Mouse (Mus musculus) cerebellum, postnatal 14 days (tissue): ENCODE data around the gene Ctsf.
A peak's percentile ranks its signal among the peaks of the same experiment; 100 is the strongest.

Experiments used
- DNase-seq, 2 experiments: peaks; one replicate each; pipeline ENCODE4 v3.0.0; 2021; ENCODE audit warnings: mixed read lengths in 2 of 2

The Ctsf gene

DNA sequence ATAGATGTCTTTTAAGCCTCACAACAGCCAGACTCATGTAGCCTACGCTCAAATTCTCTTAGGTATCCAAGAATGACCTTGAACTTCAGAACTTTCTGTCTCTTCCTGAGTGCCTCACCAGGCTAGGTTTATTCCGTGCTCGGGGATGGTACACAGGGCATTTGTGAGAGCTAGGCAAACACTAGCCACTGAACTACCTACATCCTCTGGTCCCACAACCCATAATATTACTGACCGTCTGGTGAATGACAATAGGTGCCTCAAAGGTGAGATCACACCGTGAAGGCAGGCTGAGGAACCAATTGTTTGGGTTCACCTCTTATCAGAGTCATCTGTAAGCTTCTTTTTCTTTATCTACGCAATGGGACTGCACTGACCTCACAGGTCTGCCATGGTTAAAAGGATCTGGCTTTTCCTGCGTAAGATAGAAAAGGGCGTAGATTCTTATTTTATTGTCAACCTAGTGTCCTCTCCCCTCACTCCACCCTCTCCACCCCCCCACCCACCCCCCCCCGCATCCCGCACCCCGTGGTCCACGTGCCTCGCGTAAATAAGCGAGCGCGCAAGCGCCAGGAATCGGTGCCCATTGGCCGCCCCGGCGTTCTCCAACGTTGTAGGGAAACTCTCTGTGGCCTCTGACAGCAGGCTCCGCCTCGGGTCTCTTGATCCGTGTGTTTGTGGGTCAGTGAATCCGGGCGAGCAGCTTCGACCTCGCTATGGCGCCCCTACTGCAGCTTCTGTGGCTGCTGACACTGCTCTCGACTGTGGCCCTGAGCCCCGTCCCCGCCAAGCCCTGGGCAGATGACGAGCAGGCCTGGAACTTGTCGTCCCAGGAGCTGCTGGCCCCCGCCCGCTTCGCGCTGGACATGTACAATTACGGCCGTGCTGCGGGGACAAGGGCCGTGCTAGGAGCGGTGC lies at the start of gene Ctsf:
Gene Ctsf (plus strand): TSS at position 579 of the 918 bp plus-strand sequence.
- DNase-seq, result peak; percentile 94 to 95

- no peak for DNase-seq
Measured at GRCm38 (mm10) chr19:4810309-4810708, 44.6 kb upstream of the Ctsf start.

DNA sequence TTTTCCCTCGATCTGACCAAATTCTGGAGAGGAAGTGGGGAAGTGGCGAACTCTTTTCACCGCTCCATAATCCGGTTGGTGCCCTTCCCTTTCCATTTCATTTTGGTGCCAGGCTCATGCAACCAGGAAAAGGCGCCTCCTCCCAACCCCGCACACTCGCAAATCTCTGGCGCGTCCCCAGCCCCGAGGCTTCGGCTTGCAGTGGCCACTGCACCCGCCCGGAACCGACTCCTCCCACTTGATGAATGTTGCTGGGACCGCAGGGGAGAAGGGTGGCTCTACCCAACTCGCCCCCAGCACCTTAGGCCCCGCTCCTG lies 44.2 kb upstream of the Ctsf start:
- peak in 1 of 2 experiments; percentile 87 for DNase-seq

DNA sequence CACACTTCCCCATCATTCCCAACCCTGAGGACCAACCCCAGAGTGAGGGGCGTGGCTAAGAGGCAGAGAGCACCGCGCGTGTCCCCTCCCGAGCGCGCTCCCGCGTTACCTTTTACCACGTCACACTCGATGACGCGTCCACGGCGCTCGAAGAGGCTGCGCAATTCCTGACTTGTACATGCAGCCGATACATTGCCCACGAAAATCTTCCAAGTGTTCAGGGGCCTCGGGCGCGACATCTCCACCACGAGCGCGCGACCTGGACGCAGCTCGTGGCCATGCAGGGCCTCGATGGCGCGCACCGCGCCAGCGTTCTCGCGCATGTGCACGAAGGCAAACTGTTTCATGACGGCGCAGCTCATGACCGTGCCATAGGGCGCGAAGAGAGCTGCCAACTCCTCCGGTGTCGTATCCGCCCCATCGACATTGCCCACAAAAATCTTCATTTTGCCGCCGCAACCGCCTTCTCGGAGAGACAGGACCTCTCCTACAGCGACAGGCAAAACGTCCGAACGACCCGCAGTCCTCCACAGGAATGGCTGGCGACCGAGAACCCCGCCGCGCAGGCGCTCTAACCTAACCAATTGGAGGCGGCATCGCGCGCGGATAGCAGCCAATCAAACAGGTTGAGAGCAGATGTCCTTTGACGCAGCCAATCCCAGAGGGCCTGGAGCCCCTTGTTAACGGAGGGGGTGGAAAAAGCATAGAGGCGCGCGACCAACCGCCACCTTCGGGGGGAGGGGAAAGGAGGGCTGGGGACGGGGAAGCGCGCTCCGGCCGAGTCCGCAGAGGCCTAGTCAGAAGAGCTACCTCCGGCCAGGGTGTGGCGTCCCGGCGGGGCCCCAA lies 43.6 kb upstream of the Ctsf start, which contains the start of the genes Gm21992 and Rbm14:
Gene Gm21992 (minus strand): TSS at position 550 of the 846 bp plus-strand sequence.
Gene Rbm14 (minus strand): TSS at position 572 of the 846 bp plus-strand sequence.
- peak; percentile 99 for DNase-seq

GRCm38 (mm10) chr19:4811909-4812242 lies 43.1 kb upstream of the Ctsf start:
- no peak for DNase-seq

DNA sequence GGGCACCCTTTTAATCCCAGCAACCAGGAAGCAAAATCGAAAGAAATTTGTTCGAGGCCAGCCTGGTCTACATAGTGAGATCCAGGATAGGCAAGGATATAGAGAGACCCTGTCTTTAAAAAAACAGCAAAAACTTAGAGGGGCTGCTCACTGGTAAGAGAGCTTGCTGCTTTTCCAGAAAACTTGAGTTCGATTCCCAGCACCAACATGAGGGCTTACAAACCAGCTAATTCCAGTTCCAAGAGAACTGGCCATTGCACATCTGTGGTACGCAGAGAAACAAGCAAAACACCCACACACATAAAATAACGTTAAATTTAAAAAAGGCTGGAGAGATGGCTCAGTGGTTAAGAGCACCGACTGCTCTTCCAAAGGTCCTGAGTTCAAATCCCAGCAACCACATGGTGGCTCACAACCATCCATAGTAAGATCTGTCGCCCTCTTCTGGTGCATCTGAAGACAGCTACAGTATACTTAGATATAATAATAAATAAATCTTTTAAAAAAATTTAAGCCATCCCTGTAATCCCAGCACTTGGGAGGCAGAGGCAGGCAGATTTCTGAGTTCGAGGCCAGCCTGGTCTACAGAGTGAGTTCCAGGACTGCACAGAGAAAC lies 42.5 kb upstream of the Ctsf start:
- peak in 1 of 2 experiments; percentile 21 for DNase-seq

DNA sequence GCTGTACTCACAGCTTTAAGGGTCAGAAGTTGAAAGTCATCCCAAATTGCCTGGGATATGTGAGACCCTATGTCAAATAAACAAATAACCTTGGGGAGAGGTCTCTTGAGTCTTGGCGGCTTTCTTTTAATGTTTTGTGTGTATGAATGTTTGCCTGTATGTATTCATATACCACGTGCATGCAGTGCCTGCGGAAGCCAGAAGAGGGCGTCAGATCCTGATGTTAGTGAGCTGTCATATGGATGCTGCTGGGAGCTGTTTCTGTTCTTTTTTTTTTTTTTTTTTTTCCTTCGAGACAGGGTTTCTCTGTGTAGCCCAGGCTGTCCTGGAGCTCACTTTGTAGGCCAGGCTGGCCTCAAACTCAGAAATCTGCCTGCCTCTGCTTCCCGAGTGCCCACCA lies 41.9 kb upstream of the Ctsf start:
- peak; percentile 46 to 76 for DNase-seq

- no peak for DNase-seq
Measured at GRCm38 (mm10) chr19:4817182-4817835, 37.6 kb upstream of the Ctsf start.

DNA sequence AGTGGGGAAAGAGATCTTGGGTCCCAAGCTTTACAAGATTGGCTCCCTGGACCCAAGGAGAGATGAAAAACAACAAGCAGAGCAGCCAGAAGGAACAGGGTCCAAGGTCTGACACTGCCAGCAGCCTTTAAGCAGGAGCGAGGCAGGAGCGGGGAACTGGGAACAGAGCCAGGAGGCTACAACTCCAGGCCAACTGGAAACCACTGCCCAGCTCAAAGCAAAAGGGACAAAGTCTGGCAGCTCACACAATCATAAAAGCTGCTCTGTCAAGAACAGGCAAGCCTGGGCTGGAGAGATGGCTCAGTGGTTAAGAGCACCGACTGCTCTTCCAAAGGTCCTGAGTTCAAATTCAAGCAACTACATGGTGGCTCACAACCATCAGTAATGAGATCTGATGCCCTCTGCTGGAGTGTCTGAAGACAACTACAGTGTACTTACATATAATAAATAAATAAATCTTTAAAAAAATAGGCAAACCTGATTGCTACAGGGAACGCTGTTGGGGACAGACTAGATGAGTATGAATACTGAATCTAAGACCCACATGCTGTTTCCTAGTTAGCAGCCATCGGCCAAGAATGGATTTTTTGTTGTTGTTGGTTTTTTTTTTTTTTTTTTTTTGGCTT lies 34.1 kb upstream of the Ctsf start:
- peak; percentile 85 to 87 for DNase-seq

- DNase-seq, result no peak
Measured at GRCm38 (mm10) chr19:4828444-4829114, 26.4 kb upstream of the Ctsf start.

DNA sequence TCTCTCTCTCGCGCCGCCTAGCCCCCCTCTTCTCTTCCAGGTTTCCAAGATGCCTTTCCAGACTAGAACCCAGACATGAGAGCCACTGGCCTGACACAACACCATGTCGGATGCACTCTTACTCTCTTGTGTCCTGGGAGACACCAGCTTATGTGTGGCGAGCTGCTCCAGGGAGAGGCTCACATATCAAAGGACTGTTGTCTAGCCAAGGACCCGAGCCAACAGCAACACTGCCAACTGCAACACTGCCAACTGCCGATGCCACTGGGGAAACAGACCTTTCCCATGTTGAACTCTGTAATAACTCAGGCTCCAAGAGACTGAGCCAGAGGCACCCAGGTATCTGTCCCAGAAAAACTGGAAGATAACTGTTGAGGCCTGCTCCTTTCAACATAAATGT lies 25.8 kb upstream of the Ctsf start:
- DNase-seq, result peak; percentile 93 to 94

DNA sequence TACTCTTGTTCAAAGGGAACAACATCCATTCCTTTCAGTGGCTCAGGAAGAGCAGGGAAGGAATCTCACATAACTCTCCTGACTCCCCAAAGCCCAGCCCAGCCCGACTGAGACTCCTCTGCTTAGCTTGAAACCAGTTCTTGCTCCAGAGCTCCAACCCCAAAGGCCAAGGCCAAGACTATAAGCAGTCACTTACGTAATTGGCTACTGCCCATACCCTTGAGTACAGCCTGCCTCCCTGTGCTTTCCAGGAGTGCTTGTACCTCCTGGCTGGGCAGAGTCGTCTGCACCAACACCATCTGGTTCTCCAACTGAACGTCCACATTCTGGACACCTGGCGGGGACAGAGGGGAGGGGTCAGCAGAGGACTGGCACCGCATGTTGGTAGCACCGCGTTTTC lies 21.0 kb upstream of the Ctsf start:
- DNase-seq, result no peak

- peak in 1 of 2 experiments; percentile 27 for DNase-seq
Measured at GRCm38 (mm10) chr19:4836096-4836495, 18.8 kb upstream of the Ctsf start.

DNA sequence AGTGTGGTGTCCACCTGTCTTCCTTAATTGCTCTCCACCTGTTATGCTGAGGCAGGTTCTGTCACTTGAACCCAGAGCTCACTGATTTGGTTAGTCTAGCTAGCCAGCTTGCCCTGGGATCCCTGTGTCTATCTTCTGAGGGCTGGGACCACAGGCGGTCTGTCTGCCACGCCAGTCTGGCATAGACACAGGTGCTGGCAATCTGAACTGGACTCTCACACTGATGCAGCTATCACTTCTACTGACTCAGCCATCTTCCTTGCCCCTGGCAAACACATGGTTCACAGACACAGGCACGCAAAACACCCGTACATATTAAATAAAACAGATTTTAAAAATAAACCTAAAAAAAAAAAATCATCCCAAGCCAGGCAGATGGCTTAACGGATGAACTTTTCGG lies 17.9 kb upstream of the Ctsf start:
- DNase-seq, result no peak

GRCm38 (mm10) chr19:4838526-4839140 lies 16.3 kb upstream of the Ctsf start:
- no peak for DNase-seq

GRCm38 (mm10) chr19:4839149-4839548 lies 15.8 kb upstream of the Ctsf start, which contains the start of the genes Ccs and Ccdc87:
TSS of gene Ccs (minus strand) at chr19:4839332.
TSS of gene Ccdc87 (plus strand) at chr19:4839366.
- DNase-seq, result peak; percentile 97 to 98

- DNase-seq, result no peak
Measured at GRCm38 (mm10) chr19:4840848-4841247, 14.1 kb upstream of the Ctsf start.

DNA sequence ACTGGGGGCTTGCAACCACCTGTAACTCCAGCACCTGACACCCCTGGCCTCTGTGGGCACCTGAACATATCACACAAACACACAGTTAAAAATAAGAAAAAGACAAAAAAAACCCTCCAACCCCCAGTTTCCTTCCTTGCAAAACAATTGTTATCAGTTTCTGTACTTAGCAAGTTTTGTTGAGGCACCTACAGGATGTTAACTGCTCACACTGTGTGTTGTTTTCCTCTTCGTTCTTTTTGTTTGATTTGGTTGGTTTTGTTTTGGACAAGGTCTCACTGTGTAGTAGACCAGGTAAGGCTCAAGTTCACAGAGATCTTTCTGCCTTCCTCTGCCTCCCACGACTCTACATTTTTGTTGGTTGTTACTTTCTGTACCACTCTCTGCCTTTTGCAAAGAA lies 12.3 kb upstream of the Ctsf start:
- DNase-seq, result no peak

DNA sequence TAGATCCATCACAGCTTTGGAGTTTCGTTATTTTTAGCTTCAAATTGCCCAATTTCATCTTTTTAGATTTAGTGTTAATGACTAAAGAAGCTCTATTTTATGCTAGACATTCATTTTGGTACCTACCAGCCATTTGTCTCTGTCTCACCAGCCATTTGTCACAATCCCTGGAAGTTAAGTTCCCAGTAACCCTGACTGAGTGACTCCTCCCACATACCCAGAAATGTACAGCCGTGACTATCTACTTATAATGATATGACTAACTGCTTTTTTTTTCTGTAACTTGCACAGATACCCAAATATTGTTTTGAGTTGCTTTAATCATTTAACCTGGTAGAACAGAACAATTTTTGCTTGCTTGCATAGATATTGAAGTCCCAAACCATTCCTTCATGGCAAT lies 9.1 kb upstream of the Ctsf start:
- no peak for DNase-seq

GRCm38 (mm10) chr19:4847490-4847889 lies 7.4 kb upstream of the Ctsf start:
- peak; percentile 45 to 63 for DNase-seq

GRCm38 (mm10) chr19:4849800-4850199 lies 5.1 kb upstream of the Ctsf start:
- no peak for DNase-seq
